In genomic region chr16:96271736-96272135, GRCm38 (mm10) we compare ENCODE assay signal across 35 mouse cellular contexts. TPM values are rescaled to one million over a fixed set of nuclear protein-coding genes. Genes with fewer than 3 reads are reported as not detected.
"Had no signal": no experiment of that assay in that cellular context is flagged by ENCODE, and none has a peak within 500 bp of the region (broad histone marks: within the 10 kb centered on the region; RNA-seq: fewer than 3 reads in every experiment).

No protein-coding gene starts in this region.

- DNase-seq: left cerebral cortex, postnatal 4 days; liver; liver, embryonic 13.5 days; liver, postnatal 0 days; lung, adult 18-20 months; lung, adult 2 months; lung, embryonic 14.5 days; lung, postnatal 10 days; lung, postnatal 14 days; lung, postnatal 36 days; lung, postnatal 4 days; midbrain, embryonic 14.5 days had no signal

- H3K4me2 ChIP-seq: limb, embryonic 12.5 days; limb, embryonic 13.5 days; limb, embryonic 15.5 days; liver, embryonic 11.5 days; liver, embryonic 12.5 days; liver, embryonic 13.5 days; liver, embryonic 15.5 days; lung, embryonic 14.5 days; lung, embryonic 15.5 days; midbrain, embryonic 11.5 days; midbrain, embryonic 12.5 days; midbrain, embryonic 13.5 days; midbrain, embryonic 15.5 days; neural tube, embryonic 12.5 days had no signal

- ATAC-seq: liver, embryonic 12.5 days; liver, postnatal 0 days; lung, postnatal 0 days; midbrain, embryonic 13.5 days; midbrain, embryonic 15.5 days; midbrain, embryonic 16.5 days had no signal

- H3K27me3 ChIP-seq: limb, embryonic 12.5 days; limb, embryonic 15.5 days; liver, embryonic 12.5 days; liver, embryonic 13.5 days; liver, embryonic 15.5 days; lung, embryonic 15.5 days; midbrain, embryonic 12.5 days; midbrain, embryonic 13.5 days; midbrain, embryonic 15.5 days; neural tube, embryonic 12.5 days had no signal

- H3K9ac ChIP-seq: limb, embryonic 12.5 days; limb, embryonic 13.5 days; limb, embryonic 15.5 days; liver, embryonic 12.5 days; liver, embryonic 13.5 days; liver, embryonic 14.5 days; liver, embryonic 15.5 days; liver, postnatal 0 days; lung, embryonic 14.5 days; lung, embryonic 15.5 days; midbrain, embryonic 12.5 days; midbrain, embryonic 13.5 days; midbrain, embryonic 15.5 days; neural tube, embryonic 12.5 days had no signal

- H3K4me3 ChIP-seq: limb, embryonic 10.5 days; limb, embryonic 12.5 days; limb, embryonic 13.5 days; limb, embryonic 15.5 days; liver, embryonic 12.5 days; liver, embryonic 13.5 days; liver, embryonic 15.5 days; lung, embryonic 15.5 days; megakaryocyte, embryonic 14.5 days; midbrain, embryonic 10.5 days; midbrain, embryonic 12.5 days; midbrain, embryonic 13.5 days; midbrain, embryonic 15.5 days; myocyte; neural tube, embryonic 12.5 days had no signal

- H3K27ac ChIP-seq: limb, embryonic 10.5 days; limb, embryonic 12.5 days; limb, embryonic 13.5 days; limb, embryonic 15.5 days; liver, embryonic 12.5 days; liver, embryonic 13.5 days; liver, embryonic 14.5 days; liver, embryonic 15.5 days; lung, embryonic 15.5 days; macrophage; midbrain, embryonic 10.5 days; midbrain, embryonic 12.5 days; midbrain, embryonic 13.5 days; midbrain, embryonic 15.5 days; neural tube, embryonic 12.5 days had no signal

- H3K4me1 ChIP-seq: limb, embryonic 10.5 days; limb, embryonic 12.5 days; limb, embryonic 13.5 days; limb, embryonic 15.5 days; liver, embryonic 12.5 days; liver, embryonic 13.5 days; liver, embryonic 15.5 days; lung, embryonic 15.5 days; midbrain, embryonic 10.5 days; midbrain, embryonic 12.5 days; midbrain, embryonic 13.5 days; midbrain, embryonic 15.5 days; neural tube, embryonic 12.5 days had no signal

- H3K9me3 ChIP-seq: limb, embryonic 10.5 days; limb, embryonic 12.5 days; limb, embryonic 13.5 days; limb, embryonic 15.5 days; liver, embryonic 12.5 days; liver, embryonic 13.5 days; liver, embryonic 15.5 days; lung, embryonic 15.5 days; midbrain, embryonic 10.5 days; midbrain, embryonic 12.5 days; midbrain, embryonic 13.5 days; midbrain, embryonic 15.5 days; neural tube, embryonic 12.5 days had no signal

- H3K36me3 ChIP-seq: limb, embryonic 10.5 days; limb, embryonic 12.5 days; limb, embryonic 13.5 days; limb, embryonic 15.5 days; liver, embryonic 12.5 days; liver, embryonic 13.5 days; liver, embryonic 15.5 days; lung, embryonic 15.5 days; midbrain, embryonic 10.5 days; midbrain, embryonic 12.5 days; midbrain, embryonic 13.5 days; midbrain, embryonic 15.5 days; neural tube, embryonic 12.5 days had no signal

RNA-seq across cellular contexts. Expression of gene B3galt5, which starts 36.1 kb away (rescaled TPM):
- total RNA-seq: liver, adult 2 months; megakaryocyte, adult 5-6 weeks; monocyte, adult 5-6 weeks had no signal
- polyA plus RNA-seq: liver, postnatal 0 days; lung, adult 2 months; macrophage had no signal
